8 mouse cellular contexts compared by ENCODE assay signal in genomic region chr2:165856611-165857200, GRCm38 (mm10). TPM values are rescaled to one million over a fixed set of nuclear protein-coding genes. Genes with fewer than 3 reads are reported as not detected.
DNase-seq lines count a peak whose midpoint lies in the region; ATAC-seq and TF ChIP-seq lines count a peak whose summit lies in the region.

No protein-coding gene starts in this region.

- no peak for ATAC-seq in lung, postnatal 0 days
- no peak for ATAC-seq in embryonic facial prominence, embryonic 15.5 days (ENCODE audit: insufficient number of reproducible peaks, low FRiP score, low TSS enrichment, low read depth)
- no peak for ATAC-seq in kidney, postnatal 0 days (replicated peaks; ENCODE audit: low FRiP score, low read depth)

- H3K27ac ChIP-seq in lung, postnatal 0 days (ENCODE audit: low read length) = peak overlapping the region; percentile 96
- peak overlapping the region; percentile 95 for H3K27ac ChIP-seq in embryonic facial prominence, embryonic 15.5 days (replicated peaks)
- peak overlapping the region; percentile 98 for H3K27ac ChIP-seq in kidney, postnatal 0 days
- peak overlapping the region; percentile 99 for H3K27ac ChIP-seq in small intestine, adult 2 months (ENCODE audit: insufficient read depth, low read depth, low read length)

- whole genome bisulfite sequencing in lung, postnatal 0 days = 65% methylated on average over 7 of the region's 7 CpGs
- WGBS in embryonic facial prominence, embryonic 15.5 days = 48% methylated on average over 7 of the region's 7 CpGs
- 56% methylated on average over 7 of the region's 7 CpGs for WGBS in kidney, postnatal 0 days
- WGBS in small intestine, adult 2 months = 48% methylated on average over 7 of the region's 7 CpGs

- no peaks in the 10 kb centered on the region for H3K9me3 ChIP-seq in lung, postnatal 0 days (ENCODE audit: low read length)
- no peaks in the 10 kb centered on the region for H3K9me3 ChIP-seq in embryonic facial prominence, embryonic 15.5 days (replicated peaks)
- H3K9me3 ChIP-seq in kidney, postnatal 0 days (replicated peaks; ENCODE audit: low read length) = no peaks in the 10 kb centered on the region

- 0 out of 2 replicates have a peak overlapping the region, but pooled peaks have one; percentile 1 for H3K4me2 ChIP-seq in lung, postnatal 0 days (replicated peaks; ENCODE audit: low read depth, low read length)
- H3K4me2 ChIP-seq in embryonic facial prominence, embryonic 15.5 days (replicated peaks) = no peak overlapping the region
- no peak overlapping the region for H3K4me2 ChIP-seq in kidney, postnatal 0 days (ENCODE audit: low read length)

- no peak overlapping the region for H3K4me3 ChIP-seq in lung, postnatal 0 days (ENCODE audit: low read depth, low read length)
- no peak overlapping the region for H3K4me3 ChIP-seq in embryonic facial prominence, embryonic 15.5 days (replicated peaks)
- no peak overlapping the region for H3K4me3 ChIP-seq in kidney, postnatal 0 days (replicated peaks; ENCODE audit: low read depth, low read length)
- H3K4me3 ChIP-seq in small intestine, adult 2 months (ENCODE audit: low read depth, low read length) = no peak overlapping the region

- TF ChIP-seq EP300 in lung, postnatal 0 days (IDR thresholded peaks at IDR 0.05) = no peak

- H3K36me3 ChIP-seq in lung, postnatal 0 days (ENCODE audit: insufficient read depth, low read length) = no peaks in the 10 kb centered on the region
- H3K36me3 ChIP-seq in embryonic facial prominence, embryonic 15.5 days = no peaks in the 10 kb centered on the region
- H3K36me3 ChIP-seq in kidney, postnatal 0 days (ENCODE audit: insufficient read depth, low read length) = 0 out of 2 replicates have a peak, but pooled peaks cover 5% of the 10 kb centered on the region
- H3K36me3 ChIP-seq in small intestine, adult 2 months (ENCODE audit: control insufficient read depth, insufficient read depth, low read length) = peaks cover 7% of the 10 kb centered on the region

- TF ChIP-seq POLR2A in small intestine, adult 2 months (IDR thresholded peaks at IDR 0.05; ENCODE audit: low read depth, low read length) = no peak

- no peak for TF ChIP-seq CTCF in lung, postnatal 0 days (IDR thresholded peaks at IDR 0.05)
- TF ChIP-seq CTCF in kidney, postnatal 0 days (IDR thresholded peaks at IDR 0.05; ENCODE audit: low read depth) = no peak
- TF ChIP-seq CTCF in small intestine, adult 2 months (IDR thresholded peaks at IDR 0.05; ENCODE audit: extremely low read depth, insufficient read length, insufficient replicate concordance, low read depth, low read length) = no peak

- H3K4me1 ChIP-seq in lung, postnatal 0 days (ENCODE audit: insufficient read depth, low read depth, low read length) = peaks cover 52% of the 10 kb centered on the region
- peaks cover 86% of the 10 kb centered on the region for H3K4me1 ChIP-seq in embryonic facial prominence, embryonic 15.5 days
- peaks cover 58% of the 10 kb centered on the region for H3K4me1 ChIP-seq in kidney, postnatal 0 days (replicated peaks; ENCODE audit: insufficient read depth, low read length)
- H3K4me1 ChIP-seq in small intestine, adult 2 months (ENCODE audit: control insufficient read depth, insufficient read depth, insufficient read length, low read length) = peaks cover 44% of the 10 kb centered on the region

- DNase-seq in lung, postnatal 0 days (ENCODE audit: low spot score) = no peak
- DNase-seq in lung, postnatal 36 days = no peak
- DNase-seq in kidney, postnatal 0 days (ENCODE audit: low spot score) = no peak
- no peak for DNase-seq in retina, postnatal 1 day
- DNase-seq in ovary, postnatal 10 days (ENCODE audit: low spot score) = no peak
- no peak for DNase-seq in adrenal gland, postnatal 25 days

- no peaks in the 10 kb centered on the region for H3K27me3 ChIP-seq in lung, postnatal 0 days (replicated peaks; ENCODE audit: insufficient read depth, low read length)
- H3K27me3 ChIP-seq in embryonic facial prominence, embryonic 15.5 days = no peaks in the 10 kb centered on the region
- no peaks in the 10 kb centered on the region for H3K27me3 ChIP-seq in kidney, postnatal 0 days (ENCODE audit: insufficient read depth, low read length)
- H3K27me3 ChIP-seq in small intestine, adult 2 months (ENCODE audit: control insufficient read depth, insufficient read depth, low read length) = no peaks in the 10 kb centered on the region

- H3K9ac ChIP-seq in lung, postnatal 0 days (replicated peaks; ENCODE audit: low read depth) = no peak overlapping the region
- no peak overlapping the region for H3K9ac ChIP-seq in embryonic facial prominence, embryonic 15.5 days
- peak overlapping the region; percentile 54; the same call in 1 of the 2 replicates for H3K9ac ChIP-seq in kidney, postnatal 0 days (ENCODE audit: low read depth, low read length)

RNA-seq across cellular contexts. Expression of gene Zmynd8, which starts 42.1 kb away (rescaled TPM):
- 30.7 and 32.1 TPM in 2 replicates for polyA plus RNA-seq in lung, postnatal 0 days (2015; fragmentation: Nextera tagmentation; extraction: Ambion mirVana)
- 50.4 and 50.9 TPM in 2 replicates for polyA plus RNA-seq in embryonic facial prominence, embryonic 15.5 days (2015; fragmentation: Nextera tagmentation; extraction: Ambion mirVana)
- polyA plus RNA-seq in kidney, postnatal 0 days (2015; fragmentation: Nextera tagmentation; extraction: Ambion mirVana) = 39.6 and 41.7 TPM in 2 replicates
- 9.7 and 17.4 TPM in 2 replicates for polyA plus RNA-seq in small intestine, adult 2 months (2012; rRNA removed)
- 57.4 and 73.1 TPM in 2 replicates for total RNA-seq in adrenal gland, postnatal 25 days (2021)
